Mouse (Mus musculus): ENCODE results near the gene Ttc37. TPM values are rescaled to one million over a fixed set of nuclear protein-coding genes. Genes with fewer than 3 reads are reported as not detected.

Ttc37 gene
- polyA plus RNA-seq, 1 experiment: 6.9 TPM

GRCm38 (mm10) chr13:76195431-76196138 lies 97.1 kb downstream of the Ttc37 start:
- DNase-seq: no peak
- Histone ChIP-seq H3K27ac (ENCODE audit: insufficient read depth, low read depth, low read length) (no peak overlapping the region), H3K36me3 (ENCODE audit: control insufficient read depth, insufficient read depth, low read length) (no peaks in the 10 kb centered on the region; the same call in none of the 2 replicates), H3K4me1 (ENCODE audit: control insufficient read depth, insufficient read depth, low read length) (no peaks in the 10 kb centered on the region), H3K27me3 (replicated peaks; ENCODE audit: control insufficient read depth, insufficient read depth, low read length) (no peaks in the 10 kb centered on the region), H3K4me3 (ENCODE audit: insufficient read depth, low read depth, low read length) (no peak overlapping the region)
- TF ChIP-seq POLR2A (IDR thresholded peaks at IDR 0.05; ENCODE audit: low read depth, low read length) (no peak), CTCF (conservative IDR thresholded peaks at IDR 0.05; ENCODE audit: insufficient read depth, insufficient read length, low read depth, low read length) (no peak)
- 91% methylated on average over 8 of the region's 8 CpGs for WGBS

GRCm38 (mm10) chr13:76197297-76197848 lies 98.8 kb downstream of the Ttc37 start:
- no peak for TF ChIP-seq POLR2A (IDR thresholded peaks at IDR 0.05; ENCODE audit: low read depth, low read length)
- no peak for TF ChIP-seq CTCF (conservative IDR thresholded peaks at IDR 0.05; ENCODE audit: insufficient read depth, insufficient read length, low read depth, low read length)
- H3K27ac ChIP-seq (ENCODE audit: insufficient read depth, low read depth, low read length): no peak overlapping the region
- H3K4me1 ChIP-seq (ENCODE audit: control insufficient read depth, insufficient read depth, low read length): no peaks in the 10 kb centered on the region
- 73% methylated on average over 3 of the region's 3 CpGs for WGBS
- no peak overlapping the region for H3K4me3 ChIP-seq (ENCODE audit: insufficient read depth, low read depth, low read length)
- H3K27me3 ChIP-seq (replicated peaks; ENCODE audit: control insufficient read depth, insufficient read depth, low read length): no peaks in the 10 kb centered on the region
- no peaks in the 10 kb centered on the region for H3K36me3 ChIP-seq (ENCODE audit: control insufficient read depth, insufficient read depth, low read length)
- no peak for DNase-seq

GRCm38 (mm10) chr13:76199943-76200342 lies 101.4 kb downstream of the Ttc37 start:
- 81% methylated on average over 4 of the region's 4 CpGs for WGBS
- no peaks in the 10 kb centered on the region for H3K36me3 ChIP-seq (ENCODE audit: control insufficient read depth, insufficient read depth, low read length)
- no peaks in the 10 kb centered on the region for H3K27me3 ChIP-seq (replicated peaks; ENCODE audit: control insufficient read depth, insufficient read depth, low read length)
- TF ChIP-seq POLR2A (IDR thresholded peaks at IDR 0.05; ENCODE audit: low read depth, low read length) (no peak), CTCF (conservative IDR thresholded peaks at IDR 0.05; ENCODE audit: insufficient read depth, insufficient read length, low read depth, low read length) (no peak)
- no peak for DNase-seq
- H3K4me3 ChIP-seq (ENCODE audit: insufficient read depth, low read depth, low read length): no peak overlapping the region
- H3K4me1 ChIP-seq (ENCODE audit: control insufficient read depth, insufficient read depth, low read length): no peaks in the 10 kb centered on the region
- H3K27ac ChIP-seq (ENCODE audit: insufficient read depth, low read depth, low read length): no peak overlapping the region

GRCm38 (mm10) chr13:76214928-76215327 lies 116.4 kb downstream of the Ttc37 start:
- Histone ChIP-seq H3K27me3 (replicated peaks; ENCODE audit: control insufficient read depth, insufficient read depth, low read length) (no peaks in the 10 kb centered on the region), H3K4me3 (ENCODE audit: insufficient read depth, low read depth, low read length) (no peak overlapping the region), H3K36me3 (ENCODE audit: control insufficient read depth, insufficient read depth, low read length) (no peaks in the 10 kb centered on the region), H3K4me1 (ENCODE audit: control insufficient read depth, insufficient read depth, low read length) (no peaks in the 10 kb centered on the region), H3K27ac (ENCODE audit: insufficient read depth, low read depth, low read length) (no peak overlapping the region)
- DNase-seq: no peak
- TF ChIP-seq POLR2A (IDR thresholded peaks at IDR 0.05; ENCODE audit: low read depth, low read length) (no peak), CTCF (conservative IDR thresholded peaks at IDR 0.05; ENCODE audit: insufficient read depth, insufficient read length, low read depth, low read length) (no peak)
- WGBS: 81% methylated on average over 2 of the region's 2 CpGs

GRCm38 (mm10) chr13:76215397-76215796 lies 116.9 kb downstream of the Ttc37 start:
- WGBS: 41% methylated on average over 2 of the region's 2 CpGs
- DNase-seq: peak; percentile 30

More at GRCm38 (mm10) chr13:76215397-76215796, 116.9 kb downstream of the Ttc37 start:
- TF ChIP-seq POLR2A (IDR thresholded peaks at IDR 0.05; ENCODE audit: low read depth, low read length): no peak
- no peak for TF ChIP-seq CTCF (conservative IDR thresholded peaks at IDR 0.05; ENCODE audit: insufficient read depth, insufficient read length, low read depth, low read length)
- Histone ChIP-seq H3K36me3 (ENCODE audit: control insufficient read depth, insufficient read depth, low read length) (no peaks in the 10 kb centered on the region), H3K27me3 (replicated peaks; ENCODE audit: control insufficient read depth, insufficient read depth, low read length) (no peaks in the 10 kb centered on the region), H3K27ac (ENCODE audit: insufficient read depth, low read depth, low read length) (no peak overlapping the region), H3K4me3 (ENCODE audit: insufficient read depth, low read depth, low read length) (no peak overlapping the region), H3K4me1 (ENCODE audit: control insufficient read depth, insufficient read depth, low read length) (no peaks in the 10 kb centered on the region)

Other genes with a start within 250 kb of the Ttc37 start
- gene Rhobtb3, start 154.8 kb upstream of the Ttc37 start, polyA plus RNA-seq (2012; rRNA removed): 2.6 and 3.7 TPM in 2 replicates
- not detected in 2 replicates for gene Spata9, start 131.6 kb upstream of the Ttc37 start, polyA plus RNA-seq (2012; rRNA removed)
- gene Rfesd, start 80.0 kb upstream of the Ttc37 start, polyA plus RNA-seq (2012; rRNA removed): 5.8 and 7.1 TPM in 2 replicates
- 0.39 and 0.41 TPM in 2 replicates for gene Gpr150, start 41.7 kb upstream of the Ttc37 start, polyA plus RNA-seq (2012; rRNA removed)
- 8.6 and 9.0 TPM in 2 replicates for gene Arsk, start 74 bp upstream of the Ttc37 start, polyA plus RNA-seq (2012; rRNA removed)
- not detected in 2 replicates for gene Fam81b, start 206.3 kb downstream of the Ttc37 start, polyA plus RNA-seq (2012; rRNA removed)

Measured in kidney, adult 2 months (tissue).